Mouse (Mus musculus): ENCODE data around the gene Xpo6. TPM values are rescaled to one million over a fixed set of nuclear protein-coding genes. Genes with fewer than 3 reads are reported as not detected.
A peak's percentile ranks its signal among the peaks of the same experiment; 100 is the strongest.

Gene Xpo6
- total RNA-seq, 1 experiment from 2014 or later = 200 TPM

DNA sequence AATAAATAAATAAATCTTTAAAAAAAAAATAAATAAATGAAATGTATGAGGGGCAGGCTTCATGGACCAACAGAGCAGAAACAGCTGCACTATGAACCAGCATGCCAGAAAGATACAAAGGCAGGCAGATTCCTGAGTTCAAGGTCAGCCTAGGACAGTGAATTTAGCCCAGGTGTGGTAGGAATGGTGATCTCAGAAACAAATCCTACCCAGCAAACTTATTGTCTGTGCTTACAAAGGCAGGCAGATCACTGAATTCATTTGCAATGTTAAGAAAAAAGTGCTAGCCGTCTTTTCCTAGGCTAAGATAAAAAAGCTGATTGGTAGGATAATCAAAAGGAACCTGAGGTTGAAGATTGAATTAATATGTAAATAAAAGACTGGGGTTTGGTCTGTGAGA, 54.1 kb downstream of the Xpo6 start:
- ATAC-seq (ENCODE audit: extremely low read depth, insufficient number of reproducible peaks, low FRiP score, poor library complexity, severe bottlenecking) = no peak

DNA sequence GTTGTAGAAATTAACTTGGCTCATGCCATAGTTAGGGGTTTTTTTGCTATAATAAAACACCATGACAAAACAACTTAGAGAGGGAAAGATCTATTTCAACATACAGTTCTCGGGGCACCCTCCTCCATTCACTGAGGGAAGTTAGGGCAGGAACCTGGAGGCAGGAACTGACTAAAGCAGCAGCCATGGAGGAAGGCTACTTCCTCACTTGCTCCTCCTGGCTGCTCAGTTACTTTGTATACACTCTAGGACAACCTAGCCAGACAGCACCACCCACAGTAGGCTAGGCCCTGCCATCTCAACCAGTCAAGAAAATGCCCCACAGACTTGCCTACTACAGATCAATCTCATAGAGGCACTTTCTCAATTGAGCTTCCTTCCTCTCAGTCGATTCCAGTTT, 55.9 kb downstream of the Xpo6 start:
- ATAC-seq (ENCODE audit: extremely low read depth, insufficient number of reproducible peaks, low FRiP score, poor library complexity, severe bottlenecking) = peak; percentile 51; the same call in 1 of the 2 replicates

DNA sequence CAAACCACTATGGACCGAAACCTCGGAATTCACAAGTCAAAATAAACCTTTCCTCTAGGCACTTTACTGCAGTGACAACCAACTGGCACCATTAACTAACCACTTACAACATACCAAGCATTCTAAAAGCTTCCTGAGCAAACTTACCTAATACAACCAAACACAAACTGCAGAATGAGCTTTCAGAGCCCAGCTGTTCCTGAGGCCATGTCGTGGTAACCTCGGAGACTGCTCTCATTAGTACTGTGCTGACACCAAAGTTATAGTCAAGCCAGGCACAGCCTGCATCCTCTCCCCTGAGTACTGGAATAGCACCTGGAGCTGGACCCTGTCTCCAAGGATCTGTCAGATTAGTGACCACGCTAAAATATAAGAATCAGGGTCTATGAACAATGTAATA, 62.5 kb downstream of the Xpo6 start:
- no peak for ATAC-seq (ENCODE audit: extremely low read depth, insufficient number of reproducible peaks, low FRiP score, poor library complexity, severe bottlenecking)

DNA sequence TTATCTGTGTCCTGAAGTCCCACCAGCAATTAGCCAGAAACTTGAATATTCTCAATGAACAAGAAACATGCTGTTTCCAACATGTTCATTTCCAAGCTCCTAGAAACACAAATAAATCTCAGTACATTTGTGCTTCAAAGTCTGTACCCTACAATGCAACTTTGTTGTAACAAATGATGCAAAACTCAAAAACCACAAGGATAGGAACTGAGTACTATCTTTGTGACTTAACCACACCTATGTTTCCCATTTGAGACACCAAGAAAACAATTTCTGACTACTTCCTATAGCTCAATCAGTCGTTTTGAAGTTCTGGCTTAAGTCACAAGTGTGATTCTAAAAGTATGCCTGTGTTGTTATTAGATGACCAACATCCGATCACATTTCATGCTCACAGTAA, 64.9 kb downstream of the Xpo6 start:
- ATAC-seq (ENCODE audit: extremely low read depth, insufficient number of reproducible peaks, low FRiP score, poor library complexity, severe bottlenecking) = peak; percentile 53

DNA sequence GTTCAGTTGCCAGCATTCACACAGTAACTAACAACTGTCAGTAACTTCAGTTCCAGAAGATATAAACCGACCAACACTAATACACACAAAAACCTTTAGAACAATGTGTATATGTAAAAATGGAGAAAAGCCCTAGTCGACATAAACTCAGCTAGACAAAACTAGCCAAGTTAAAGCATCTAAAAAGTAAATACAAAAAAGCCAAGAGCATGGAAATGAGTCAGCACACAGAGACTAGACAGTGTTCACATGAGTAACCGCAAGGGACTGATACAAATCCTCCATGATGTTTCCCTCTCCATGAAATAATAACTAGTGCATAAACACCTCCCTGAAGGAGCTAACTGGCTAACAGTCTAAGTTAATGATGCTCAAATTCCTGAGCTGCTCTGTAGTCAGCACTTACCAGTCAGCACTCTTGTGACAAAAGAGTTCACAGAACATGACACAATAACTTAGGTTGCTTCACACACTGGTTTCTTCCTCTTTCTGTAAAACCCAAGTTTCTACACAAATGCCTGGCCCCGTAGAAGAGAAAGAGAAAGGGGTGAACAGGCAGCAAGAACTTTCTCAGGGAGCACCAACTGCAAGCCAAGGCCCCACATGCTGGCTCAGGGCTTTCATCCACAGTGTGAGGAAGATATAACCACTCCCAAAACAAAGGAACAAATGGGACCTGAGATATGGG, 65.5 kb downstream of the Xpo6 start:
- ATAC-seq (ENCODE audit: extremely low read depth, insufficient number of reproducible peaks, low FRiP score, poor library complexity, severe bottlenecking) = peak; percentile 86

DNA sequence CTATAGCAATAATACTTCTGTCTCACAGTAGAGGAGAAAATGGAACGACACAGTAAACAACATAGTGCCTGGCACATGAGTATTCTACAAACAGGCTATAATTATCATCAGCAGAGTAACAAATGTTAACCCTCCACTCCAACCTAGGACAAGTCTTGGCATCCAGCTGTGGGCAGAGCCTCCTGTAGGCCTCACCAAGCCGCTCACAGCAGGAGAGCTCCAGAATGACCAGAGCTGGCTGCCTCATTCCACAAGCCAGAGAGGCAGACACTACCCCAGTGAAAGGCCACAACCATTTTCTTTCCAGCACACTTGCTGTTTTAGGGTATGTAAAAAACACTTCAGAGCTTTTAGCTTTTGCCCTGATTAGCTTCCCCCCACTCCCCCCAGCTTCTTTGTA, 72.6 kb downstream of the Xpo6 start:
- no peak for ATAC-seq (ENCODE audit: extremely low read depth, insufficient number of reproducible peaks, low FRiP score, poor library complexity, severe bottlenecking)

DNA sequence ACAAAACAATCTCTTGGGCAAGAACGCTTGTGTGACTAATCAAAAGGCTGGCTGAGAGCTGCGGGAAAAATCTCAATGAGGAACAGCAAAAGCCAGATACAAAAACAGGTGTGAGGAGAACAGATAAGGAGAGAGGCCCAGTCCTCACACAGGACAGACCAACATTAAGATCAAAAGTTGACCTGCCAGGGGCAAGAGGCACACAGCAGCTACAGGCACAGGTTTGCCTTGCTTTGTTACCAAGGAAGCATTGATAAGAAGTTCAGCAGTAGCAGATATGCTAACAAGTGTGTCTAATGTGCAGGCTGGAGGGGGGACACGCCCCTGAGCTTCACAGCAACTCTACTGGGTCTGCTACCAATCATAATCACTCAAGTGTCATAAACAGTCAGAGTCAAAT, 73.8 kb downstream of the Xpo6 start:
- no peak for ATAC-seq (ENCODE audit: extremely low read depth, insufficient number of reproducible peaks, low FRiP score, poor library complexity, severe bottlenecking)

DNA sequence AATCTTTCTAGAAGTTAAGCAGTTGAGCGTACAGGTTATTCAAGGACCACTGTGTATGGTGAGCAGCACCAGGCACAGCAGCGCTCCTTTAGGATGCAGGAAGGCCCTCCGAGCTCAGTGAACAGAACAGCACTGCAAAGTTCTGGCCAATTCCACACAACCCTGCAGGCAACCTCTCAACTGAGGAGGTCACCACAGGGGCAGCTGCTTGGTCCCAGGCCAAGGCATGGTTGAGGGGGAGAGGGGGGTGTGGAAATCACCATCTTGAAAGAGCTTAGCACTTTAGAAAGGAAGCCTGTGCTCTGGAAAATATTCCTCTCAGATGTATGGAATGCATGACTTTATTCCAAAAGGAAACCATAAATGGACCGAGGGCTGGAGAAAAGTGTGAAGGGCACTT, 78.8 kb downstream of the Xpo6 start:
- ATAC-seq (ENCODE audit: extremely low read depth, insufficient number of reproducible peaks, low FRiP score, poor library complexity, severe bottlenecking) = no peak

DNA sequence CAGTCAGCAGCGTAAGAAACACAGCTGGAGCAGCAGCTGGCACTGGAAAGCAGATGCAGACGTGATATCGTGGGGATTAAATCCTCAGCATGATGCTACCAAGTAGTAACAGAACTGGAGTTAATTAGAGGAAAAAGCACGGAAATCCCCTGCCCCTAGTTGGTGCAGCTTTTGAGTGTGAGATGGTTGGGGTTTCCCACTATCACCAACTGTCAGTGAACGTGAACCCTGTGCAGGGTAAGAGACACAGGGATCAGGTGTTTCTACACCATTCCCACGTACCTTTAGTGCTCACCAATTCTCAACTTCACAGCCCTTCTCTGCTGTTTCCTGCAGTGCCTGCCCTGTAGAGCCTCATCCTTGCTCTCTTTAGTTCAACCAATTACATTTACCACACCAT, 80.5 kb downstream of the Xpo6 start:
- no peak for ATAC-seq (ENCODE audit: extremely low read depth, insufficient number of reproducible peaks, low FRiP score, poor library complexity, severe bottlenecking)

DNA sequence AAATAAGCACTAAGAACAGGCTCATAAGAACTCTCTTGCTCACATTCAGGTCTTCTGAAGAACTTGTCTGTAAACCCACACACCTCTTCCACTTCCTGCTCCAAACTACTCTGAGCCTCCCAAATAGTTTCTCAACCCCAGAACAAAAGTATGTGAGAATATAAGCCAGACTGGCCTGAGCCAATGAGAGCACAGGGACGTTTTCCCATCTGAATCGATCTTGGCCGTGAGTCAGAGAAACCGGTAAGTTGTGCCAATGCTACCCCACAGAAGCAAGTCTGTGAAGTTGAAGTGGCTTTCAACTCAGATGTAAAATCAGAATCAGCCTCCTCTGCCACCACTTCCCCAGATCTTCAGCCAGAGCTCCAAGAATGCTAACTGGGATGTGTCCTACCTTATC, 87.0 kb downstream of the Xpo6 start:
- ATAC-seq (ENCODE audit: extremely low read depth, insufficient number of reproducible peaks, low FRiP score, poor library complexity, severe bottlenecking) = no peak

DNA sequence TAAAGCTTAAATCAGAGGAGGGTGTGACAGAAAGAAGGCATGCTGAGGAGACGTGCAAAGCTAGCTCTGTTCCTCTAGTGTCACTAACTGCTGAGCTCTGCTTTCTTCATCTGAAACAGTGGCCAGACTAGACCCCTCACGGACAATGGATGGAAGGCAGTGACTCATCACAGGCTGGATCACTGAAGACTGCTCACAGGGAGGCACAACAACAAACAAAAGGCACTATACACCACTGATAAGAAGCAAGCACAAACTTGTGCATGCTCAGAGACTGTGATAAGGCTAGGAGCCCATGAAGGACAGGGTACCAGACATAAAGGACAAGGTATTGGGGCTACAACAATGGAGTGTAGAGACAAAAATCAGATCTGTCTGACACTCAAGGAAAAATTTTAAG, 89.1 kb downstream of the Xpo6 start:
- ATAC-seq (ENCODE audit: extremely low read depth, insufficient number of reproducible peaks, low FRiP score, poor library complexity, severe bottlenecking) = no peak

DNA sequence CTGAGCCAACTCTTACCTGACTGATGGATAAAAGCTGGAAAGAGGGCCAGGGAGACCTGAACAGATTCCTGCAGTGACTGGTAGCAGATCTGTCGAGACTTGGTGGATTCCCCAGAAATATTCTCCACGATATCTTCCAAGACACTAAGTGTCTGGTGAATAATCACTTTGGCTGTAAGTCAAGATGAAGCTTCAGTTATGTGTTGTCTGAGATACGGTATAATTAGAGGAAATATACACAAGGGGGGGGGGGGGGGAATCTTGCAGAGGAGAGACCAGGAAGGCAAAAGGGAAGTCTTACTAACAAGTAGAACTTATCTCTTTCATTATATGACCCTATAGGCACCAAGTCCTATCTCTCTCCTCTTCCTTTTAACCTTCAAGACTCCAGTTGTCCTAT, 90.4 kb downstream of the Xpo6 start:
- ATAC-seq (ENCODE audit: extremely low read depth, insufficient number of reproducible peaks, low FRiP score, poor library complexity, severe bottlenecking) = no peak

DNA sequence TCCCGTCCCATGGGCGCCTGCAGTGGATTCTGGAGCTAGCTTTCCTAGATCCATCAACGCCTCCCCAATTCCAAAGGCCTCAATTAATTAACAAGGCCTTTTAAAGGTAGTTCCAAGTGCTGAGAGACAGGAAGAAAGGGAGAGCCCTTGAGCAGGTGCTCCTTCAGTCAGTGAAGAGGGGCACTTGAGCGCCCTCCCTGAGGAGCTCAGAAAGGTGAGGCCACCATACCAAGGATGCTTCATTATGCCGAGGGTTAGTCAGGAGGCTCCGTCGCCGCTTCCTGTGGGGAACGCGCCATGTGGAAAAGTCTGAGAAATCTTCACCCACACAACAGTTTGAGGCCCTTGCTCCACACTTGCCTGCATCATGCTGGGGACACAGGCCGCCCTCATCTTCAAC, 99.9 kb downstream of the Xpo6 start:
- no peak for ATAC-seq (ENCODE audit: extremely low read depth, insufficient number of reproducible peaks, low FRiP score, poor library complexity, severe bottlenecking)

DNA sequence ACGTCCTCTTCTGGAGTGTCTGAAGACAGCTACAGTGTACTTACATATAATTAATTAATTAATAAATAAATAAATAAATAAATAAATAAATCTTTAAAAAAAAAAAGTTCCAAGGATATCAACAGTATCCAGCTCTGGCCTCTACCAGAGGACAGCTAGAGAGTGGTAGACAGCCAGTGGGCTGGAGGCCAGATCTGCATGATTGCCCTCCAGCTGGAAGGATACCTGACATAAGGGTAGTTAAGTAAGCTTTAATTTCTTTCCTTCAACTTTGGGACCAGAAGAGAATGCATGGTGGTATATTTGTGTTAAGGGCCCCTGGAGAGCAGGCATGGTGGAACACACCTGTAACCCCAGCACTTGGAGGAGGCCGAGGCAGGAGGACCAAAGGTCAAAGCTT, 100.5 kb downstream of the Xpo6 start:
- ATAC-seq (ENCODE audit: extremely low read depth, insufficient number of reproducible peaks, low FRiP score, poor library complexity, severe bottlenecking) = no peak

DNA sequence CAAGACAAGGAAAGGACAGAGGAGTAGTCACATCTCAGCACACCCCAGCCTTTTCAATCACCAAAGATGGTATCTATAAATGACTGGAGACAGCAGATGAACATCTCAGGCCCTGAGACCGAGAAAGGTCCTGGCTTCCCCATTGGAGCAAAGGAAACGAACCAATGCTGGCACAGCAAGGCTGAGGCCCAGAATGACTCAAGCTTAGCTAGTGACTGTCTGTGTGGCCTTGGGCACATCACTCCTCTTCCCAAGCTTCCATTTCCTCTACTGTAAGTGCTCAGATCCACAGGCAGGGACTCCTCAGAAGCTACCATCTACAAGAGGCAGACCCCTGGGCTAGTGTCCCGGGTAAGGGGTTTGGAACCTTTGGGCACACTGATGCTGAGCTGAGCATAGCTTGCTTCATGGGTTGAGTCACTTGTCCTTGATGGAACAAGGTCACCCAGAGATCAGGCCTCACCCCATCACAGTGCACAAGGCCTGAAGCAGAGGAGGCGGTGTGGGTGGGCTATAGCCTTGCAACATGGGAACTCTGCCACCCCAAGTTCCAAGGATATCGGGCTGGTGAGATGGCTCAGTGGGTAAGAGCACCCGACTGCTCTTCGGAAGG, 101.0 kb downstream of the Xpo6 start:
- no peak for ATAC-seq (ENCODE audit: extremely low read depth, insufficient number of reproducible peaks, low FRiP score, poor library complexity, severe bottlenecking)

DNA sequence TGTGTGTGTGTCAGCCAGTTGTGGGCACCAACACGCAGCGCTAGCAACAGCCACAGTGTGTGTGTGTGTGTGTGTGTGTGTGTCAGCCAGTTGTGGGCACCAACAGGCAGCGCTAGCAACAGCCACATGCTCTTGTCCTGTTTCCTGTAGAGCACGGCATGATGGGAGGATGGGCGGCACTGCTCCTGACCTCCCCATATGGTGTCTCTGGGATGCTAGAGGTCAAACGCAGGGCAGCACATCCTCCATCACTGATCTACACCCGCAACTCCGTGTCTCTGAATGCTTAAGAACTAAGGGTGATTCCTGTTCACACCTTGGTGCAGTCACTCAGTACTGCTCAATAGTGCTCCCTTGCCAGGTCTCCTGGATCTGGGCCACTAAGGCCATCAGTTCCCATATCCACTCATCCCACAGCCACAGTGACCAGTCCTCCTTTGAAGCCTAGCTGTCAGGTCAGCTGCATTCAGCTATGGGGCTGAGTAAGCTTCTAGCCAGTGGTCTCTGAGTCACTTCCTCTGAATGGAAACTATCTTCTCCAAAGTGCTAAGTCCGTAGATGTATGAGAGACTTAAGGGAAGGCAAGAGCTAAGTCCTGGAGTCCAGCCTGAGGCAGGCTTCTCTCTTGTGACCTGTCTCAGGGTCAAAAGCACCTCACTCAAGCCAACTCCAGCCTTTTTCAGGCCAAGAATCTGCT, 102.9 kb downstream of the Xpo6 start:
- ATAC-seq (ENCODE audit: extremely low read depth, insufficient number of reproducible peaks, low FRiP score, poor library complexity, severe bottlenecking) = no peak

DNA sequence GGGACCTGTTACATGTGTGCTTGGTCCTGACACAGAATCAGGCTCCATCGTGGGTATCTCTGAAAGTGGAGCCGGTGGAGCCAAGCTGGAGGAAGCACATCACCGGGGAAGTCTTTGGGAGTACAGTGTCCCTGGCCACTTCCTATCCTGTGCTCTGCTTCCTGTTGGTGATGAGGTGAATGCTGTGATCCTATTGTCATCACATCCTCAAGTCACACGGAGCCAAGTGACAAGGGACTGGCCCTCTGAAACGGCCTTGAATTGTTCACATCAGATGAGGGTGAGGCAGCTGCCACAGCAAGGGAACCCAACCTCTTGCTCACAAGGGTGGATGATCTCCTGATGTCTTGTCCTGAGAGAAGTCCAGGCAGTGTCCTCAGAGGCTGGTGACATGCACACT, 103.7 kb downstream of the Xpo6 start:
- ATAC-seq (ENCODE audit: extremely low read depth, insufficient number of reproducible peaks, low FRiP score, poor library complexity, severe bottlenecking) = no peak

DNA sequence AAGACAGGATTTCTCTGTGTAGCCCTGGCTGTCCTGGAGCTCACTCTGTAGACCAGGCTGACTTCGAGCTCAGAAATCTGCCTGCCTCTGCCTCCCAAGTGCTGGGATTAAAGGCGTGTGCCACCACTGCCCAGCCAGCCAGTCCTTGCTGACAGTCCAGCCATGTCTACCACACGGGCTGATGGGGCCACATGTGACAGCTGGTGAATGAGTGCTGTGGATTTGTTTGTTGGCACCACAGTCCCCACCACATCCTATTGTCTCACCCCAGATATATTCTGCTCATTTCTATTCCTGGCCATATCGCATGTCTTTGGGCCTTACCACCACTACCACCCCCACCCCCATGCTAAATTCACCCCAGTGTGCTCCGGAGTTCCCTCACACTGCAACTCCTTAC, 105.6 kb downstream of the Xpo6 start:
- no peak for ATAC-seq (ENCODE audit: extremely low read depth, insufficient number of reproducible peaks, low FRiP score, poor library complexity, severe bottlenecking)

DNA sequence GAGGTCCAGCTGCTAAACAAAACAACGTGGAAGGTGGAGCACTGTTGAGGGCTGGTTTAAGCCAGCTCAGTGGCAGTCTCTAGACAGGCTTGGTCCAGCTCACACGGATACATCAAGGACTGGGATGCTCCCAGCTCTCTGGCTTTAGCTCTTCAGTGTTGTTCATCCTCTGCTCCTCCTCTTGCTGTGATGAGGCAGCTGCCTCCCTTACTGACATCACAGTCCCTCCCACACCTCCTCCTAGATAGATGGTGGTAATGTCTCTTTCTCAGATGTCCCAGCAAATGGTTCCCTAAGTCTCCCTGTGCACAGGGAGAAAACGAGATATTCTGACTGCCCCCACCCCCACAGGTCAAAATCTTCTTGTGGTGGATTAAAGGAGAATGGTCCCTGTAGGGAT, 107.1 kb downstream of the Xpo6 start:
- no peak for ATAC-seq (ENCODE audit: extremely low read depth, insufficient number of reproducible peaks, low FRiP score, poor library complexity, severe bottlenecking)

DNA sequence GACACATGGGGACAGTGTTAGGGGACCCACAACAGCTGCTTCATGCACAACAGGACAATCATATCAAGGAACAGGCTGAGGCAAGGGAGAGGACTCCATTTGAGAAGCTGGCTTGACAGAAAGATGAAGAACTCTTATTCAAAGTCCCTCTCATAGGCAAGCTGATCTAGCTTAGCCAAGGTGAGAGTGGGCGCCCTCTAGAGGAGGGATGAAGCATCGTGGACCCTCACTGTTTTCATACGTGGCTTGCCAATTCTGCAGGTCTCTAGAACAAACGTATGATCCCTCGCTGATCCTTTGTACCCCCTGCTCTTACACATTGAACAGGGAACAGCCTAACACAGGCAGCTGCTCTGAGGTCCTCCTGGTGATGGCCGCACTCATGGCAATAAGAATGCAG, 110.5 kb downstream of the Xpo6 start:
- ATAC-seq (ENCODE audit: extremely low read depth, insufficient number of reproducible peaks, low FRiP score, poor library complexity, severe bottlenecking) = peak; percentile 30; the same call in 1 of the 2 replicates
